Mouse (Mus musculus) effector memory CD4-positive, alpha-beta T cell, adult 7 months (primary cell): ENCODE data around the gene Scgb2b11. TPM values are rescaled to one million over a fixed set of nuclear protein-coding genes. Genes with fewer than 3 reads are reported as not detected.

ENCODE experiments used
- polyA plus RNA-seq: library from polyadenylated mRNA; unstranded; fragments of 100-300 nt; shearing (Covaris generic); gene quantifications from one replicate; pipeline ENCODE4 v1.2.1, GENCODE M21; 2017

Scgb2b11 gene
- not detected for polyA plus RNA-seq

GRCm38 (mm10) chr7:32211045-32211444 is at the start of gene Scgb2b11:
TSS of gene Scgb2b11 (minus strand) at chr7:32211145.

GRCm38 (mm10) chr7:32222540-32222939 is 11.6 kb upstream of the Scgb2b11 start, which contains the start of gene Scgb1b11:
TSS of gene Scgb1b11 (plus strand) at chr7:32222840.

Other genes starting within 250 kb of the Scgb2b11 start
- gene Scgb1b10, start 110.3 kb downstream of the Scgb2b11 start, polyA plus RNA-seq: not detected
- not detected for gene Scgb1b11, start 11.7 kb upstream of the Scgb2b11 start, polyA plus RNA-seq
- gene Scgb2b12, start 116.1 kb upstream of the Scgb2b11 start, polyA plus RNA-seq: not detected
- not detected for gene Scgb1b12, start 123.0 kb upstream of the Scgb2b11 start, polyA plus RNA-seq
- not detected for gene Scgb1b29, start 230.4 kb upstream of the Scgb2b11 start, polyA plus RNA-seq